Comparison of ENCODE assay signal across 7 mouse cellular contexts in genomic region chr14:60633961-60634864, GRCm38 (mm10). TPM values are rescaled to one million over a fixed set of nuclear protein-coding genes. Genes with fewer than 3 reads are reported as not detected.
A peak's percentile ranks its signal among the peaks of the same experiment; 100 is the strongest.
DNase-seq lines count a peak whose midpoint lies in the region; ATAC-seq and TF ChIP-seq lines count a peak whose summit lies in the region.

Gene Spata13, plus strand, starts transcription at chr14:60634001.

- ATAC-seq in embryonic facial prominence, embryonic 13.5 days (ENCODE audit: insufficient number of reproducible peaks, insufficient read depth, low FRiP score, low TSS enrichment, low read depth), result peak; percentile 89
- peak; percentile 93 for ATAC-seq in limb, embryonic 13.5 days (ENCODE audit: low FRiP score, low read depth)
- ATAC-seq in midbrain, embryonic 16.5 days, result peak; percentile 87

- TF ChIP-seq POLR2A in bone marrow, adult 2 months (IDR thresholded peaks at IDR 0.05; ENCODE audit: borderline replicate concordance, control insufficient read depth, low read depth, low read length), result peak; percentile 38; the same call in 1 of the 2 replicates
- TF ChIP-seq POLR2A in heart, adult 2 months (IDR thresholded peaks at IDR 0.05; ENCODE audit: insufficient read depth, low read depth, low read length), result peak; percentile 57; the same call in 1 of the 2 replicates
- TF ChIP-seq POLR2A in kidney, adult 2 months (IDR thresholded peaks at IDR 0.05; ENCODE audit: low read depth, low read length), result peak; percentile 83

- peak within 1 kb of the TSS; percentile 63 for H3K4me3 ChIP-seq in bone marrow, adult 2 months (replicated peaks; ENCODE audit: control insufficient read depth, low read depth, low read length)
- H3K4me3 ChIP-seq in embryonic facial prominence, embryonic 13.5 days, result peak within 1 kb of the TSS; percentile 68
- peak within 1 kb of the TSS; percentile 69 for H3K4me3 ChIP-seq in heart, adult 2 months
- peak within 1 kb of the TSS; percentile 80 for H3K4me3 ChIP-seq in kidney, adult 2 months (ENCODE audit: insufficient read depth, low read depth, low read length)
- H3K4me3 ChIP-seq in limb, embryonic 13.5 days, result peak within 1 kb of the TSS; percentile 63
- peak within 1 kb of the TSS; percentile 56 for H3K4me3 ChIP-seq in midbrain, embryonic 16.5 days (ENCODE audit: low read depth, low read length)

- WGBS in bone marrow, adult 2 months, result under 1% methylated on average over 50 of the region's 50 CpGs
- WGBS in embryonic facial prominence, embryonic 13.5 days, result under 1% methylated on average over 50 of the region's 50 CpGs
- 2% methylated on average over 50 of the region's 50 CpGs for WGBS in heart, adult 2 months
- 1% methylated on average over 50 of the region's 50 CpGs for WGBS in kidney, adult 2 months
- WGBS in limb, embryonic 13.5 days, result under 1% methylated on average over 50 of the region's 50 CpGs
- under 1% methylated on average over 50 of the region's 50 CpGs for WGBS in midbrain, embryonic 16.5 days

- no peaks in the 10 kb centered on the region; the same call in 1 of the 2 replicates for H3K4me1 ChIP-seq in bone marrow, adult 2 months (ENCODE audit: control insufficient read depth, insufficient read depth, low read length)
- H3K4me1 ChIP-seq in embryonic facial prominence, embryonic 13.5 days, result peaks cover 26% of the 10 kb centered on the region
- H3K4me1 ChIP-seq in heart, adult 2 months (ENCODE audit: control insufficient read depth, insufficient read depth, low read length), result peaks cover 7% of the 10 kb centered on the region
- peaks cover 27% of the 10 kb centered on the region; the same call in 1 of the 2 replicates for H3K4me1 ChIP-seq in kidney, adult 2 months (ENCODE audit: control insufficient read depth, insufficient read depth, low read length)
- H3K4me1 ChIP-seq in limb, embryonic 13.5 days, result peaks cover 29% of the 10 kb centered on the region
- peaks cover 21% of the 10 kb centered on the region for H3K4me1 ChIP-seq in midbrain, embryonic 16.5 days (ENCODE audit: control insufficient read depth, insufficient read depth, low read length)

- TF ChIP-seq CTCF in bone marrow, adult 2 months (IDR thresholded peaks at IDR 0.05; ENCODE audit: control insufficient read depth, insufficient read depth, low read length), result no peak
- no peak for TF ChIP-seq CTCF in heart, adult 2 months (IDR thresholded peaks at IDR 0.05)
- TF ChIP-seq CTCF in kidney, adult 2 months (conservative IDR thresholded peaks at IDR 0.05; ENCODE audit: insufficient read depth, insufficient read length, low read depth, low read length), result 0 out of 2 replicates have a peak, but pooled peaks have one; percentile 3

- no peak for TF ChIP-seq EP300 in heart, adult 2 months (IDR thresholded peaks at IDR 0.05; ENCODE audit: insufficient read depth, low read depth, low read length)

- peak within 1 kb of the TSS; percentile 15; the same call in 1 of the 2 replicates for H3K27ac ChIP-seq in bone marrow, adult 2 months (ENCODE audit: control insufficient read depth, insufficient read depth, low read depth, low read length, poor library complexity)
- H3K27ac ChIP-seq in embryonic facial prominence, embryonic 13.5 days, result peak within 1 kb of the TSS; percentile 76
- H3K27ac ChIP-seq in heart, adult 2 months, result peak within 1 kb of the TSS; percentile 81
- peak within 1 kb of the TSS; percentile 91 for H3K27ac ChIP-seq in kidney, adult 2 months (ENCODE audit: insufficient read depth, low read depth, low read length)
- H3K27ac ChIP-seq in limb, embryonic 13.5 days, result peak within 1 kb of the TSS; percentile 12; the same call in 1 of the 2 replicates
- peak within 1 kb of the TSS; percentile 50 for H3K27ac ChIP-seq in midbrain, embryonic 16.5 days (ENCODE audit: low read length)

- no peaks in the 10 kb centered on the region for H3K9me3 ChIP-seq in embryonic facial prominence, embryonic 13.5 days
- no peaks in the 10 kb centered on the region for H3K9me3 ChIP-seq in limb, embryonic 13.5 days
- no peaks in the 10 kb centered on the region for H3K9me3 ChIP-seq in midbrain, embryonic 16.5 days (replicated peaks; ENCODE audit: control insufficient read depth, low read length, poor library complexity, severe bottlenecking)

- H3K4me2 ChIP-seq in embryonic facial prominence, embryonic 13.5 days, result peak within 1 kb of the TSS; percentile 97
- H3K4me2 ChIP-seq in limb, embryonic 13.5 days (replicated peaks), result peak within 1 kb of the TSS; percentile 99
- peak within 1 kb of the TSS; percentile 100 for H3K4me2 ChIP-seq in midbrain, embryonic 16.5 days (ENCODE audit: low read length)

- H3K9ac ChIP-seq in embryonic facial prominence, embryonic 13.5 days, result peak within 1 kb of the TSS; percentile 77
- peak within 1 kb of the TSS; percentile 78 for H3K9ac ChIP-seq in heart, adult 2 months (ENCODE audit: low read depth, low read length)
- H3K9ac ChIP-seq in limb, embryonic 13.5 days, result peak within 1 kb of the TSS; percentile 74
- H3K9ac ChIP-seq in midbrain, embryonic 16.5 days (ENCODE audit: low read depth, low read length), result peak within 1 kb of the TSS; percentile 62

- no peaks in the 10 kb centered on the region for H3K36me3 ChIP-seq in embryonic facial prominence, embryonic 13.5 days
- H3K36me3 ChIP-seq in heart, adult 2 months (ENCODE audit: control insufficient read depth, insufficient read depth, low read length), result peaks cover 3% of the 10 kb centered on the region; the same call in 1 of the 2 replicates
- H3K36me3 ChIP-seq in kidney, adult 2 months (ENCODE audit: control insufficient read depth, insufficient read depth, low read length), result no peaks in the 10 kb centered on the region
- no peaks in the 10 kb centered on the region for H3K36me3 ChIP-seq in limb, embryonic 13.5 days
- H3K36me3 ChIP-seq in midbrain, embryonic 16.5 days (ENCODE audit: control insufficient read depth, insufficient read depth, low read length), result no peaks in the 10 kb centered on the region

- DNase-seq in heart, adult 2 months, result peak; percentile 87 to 90
- peak; percentile 96 for DNase-seq in kidney, adult 2 months
- peak; percentile 97 to 98 for DNase-seq in spleen, postnatal 10 days (ENCODE audit: low spot score in 2 of 2)

- H3K27me3 ChIP-seq in embryonic facial prominence, embryonic 13.5 days, result peaks cover 32% of the 10 kb centered on the region
- H3K27me3 ChIP-seq in heart, adult 2 months (ENCODE audit: control insufficient read depth, insufficient read depth, low read length), result no peaks in the 10 kb centered on the region
- H3K27me3 ChIP-seq in kidney, adult 2 months (replicated peaks; ENCODE audit: control insufficient read depth, insufficient read depth, low read length), result no peaks in the 10 kb centered on the region
- peaks cover 35% of the 10 kb centered on the region for H3K27me3 ChIP-seq in limb, embryonic 13.5 days
- H3K27me3 ChIP-seq in midbrain, embryonic 16.5 days (ENCODE audit: control insufficient read depth, insufficient read depth, low read depth, low read length), result no peaks in the 10 kb centered on the region

- peaks cover 2% of the 10 kb centered on the region; the same call in 1 of the 2 replicates for H3K79me2 ChIP-seq in heart, adult 2 months (replicated peaks; ENCODE audit: control insufficient read depth, insufficient read depth, low read length)

- intact Hi-C loops in heart, adult 2 months (cut with DNase I), result loop anchor here (2.0 kb wide), 1 partner anchor 109 kb away; no protein-coding TSS in a partner anchor

RNA-seq across cellular contexts. Expression of gene Spata13, which starts in this region (rescaled TPM):
- polyA plus RNA-seq in bone marrow, adult 2 months (2011; ENCODE audit: insufficient read depth, insufficient read length, low replicate concordance, missing spikeins), result 11.6 and 14.4 TPM in 2 replicates
- polyA plus RNA-seq in embryonic facial prominence, embryonic 13.5 days (2015; fragmentation: Nextera tagmentation; extraction: Ambion mirVana), result 15.8 and 17.8 TPM in 2 replicates
- total RNA-seq in heart, adult 2 months (2021), result 10 to 100 TPM; 13.1 to 14.7 TPM
- polyA plus RNA-seq in heart, adult 2 months (2012; rRNA removed), result 9.5 and 14.4 TPM in 2 replicates
- 24.1 and 27.7 TPM in 2 replicates for polyA plus RNA-seq in kidney, adult 2 months (2012; rRNA removed)
- polyA plus RNA-seq in limb, embryonic 13.5 days (2015; fragmentation: Nextera tagmentation; extraction: Ambion mirVana), result 10.2 TPM in 2 replicates
- 18.4 and 24.0 TPM in 2 replicates for polyA plus RNA-seq in midbrain, embryonic 16.5 days (2015; fragmentation: Nextera tagmentation; extraction: Ambion mirVana)

Comparison
In these comparisons a context has a peak if more than half of its experiments do, and no peak if none do; other contexts are left out.
1. Peak in every context shown above with its lines: DNase-seq, ATAC-seq, H3K4me3 ChIP-seq and H3K27ac ChIP-seq.
2. H3K27ac ChIP-seq: peak in every context shown above with its lines; median percentile 91 in kidney, adult 2 months; 81 in heart, adult 2 months; 76 in embryonic facial prominence, embryonic 13.5 days; 50 in midbrain, embryonic 16.5 days; 15 in bone marrow, adult 2 months; 12 in limb, embryonic 13.5 days.